ENCODE assay signal across 11 mouse cellular contexts in genomic region chr2:153428485-153428884, GRCm38 (mm10).
DNase-seq lines count a peak whose midpoint lies in the region; ATAC-seq and TF ChIP-seq lines count a peak whose summit lies in the region.
"Had no signal": no experiment of that assay in that cellular context is flagged by ENCODE, and none has a peak within 500 bp of the region (broad histone marks: within the 10 kb centered on the region; RNA-seq: fewer than 3 reads in every experiment).

No protein-coding gene starts in this region.

- no peak overlapping the region for H3K27ac ChIP-seq in heart, postnatal 0 days (ENCODE audit: low read depth)
- no peak overlapping the region for H3K27ac ChIP-seq in kidney, embryonic 14.5 days (ENCODE audit: low read depth, low read length)

- ATAC-seq in heart, postnatal 0 days (ENCODE audit: insufficient read depth, low read depth): peak; percentile 25; the same call in 1 of the 2 replicates
- no peak for ATAC-seq in kidney, embryonic 14.5 days (ENCODE audit: low FRiP score, low TSS enrichment)
- no peak for ATAC-seq in monocyte, adult 5-6 weeks (replicated peaks; ENCODE audit: insufficient number of reproducible peaks, low FRiP score, low TSS enrichment, poor library complexity, severe bottlenecking)

- no peak for TF ChIP-seq CTCF in heart, postnatal 0 days (IDR thresholded peaks at IDR 0.05; ENCODE audit: low read depth)

- WGBS in heart, postnatal 0 days: 32% methylated on average over 2 of the region's 2 CpGs
- 55% methylated on average over 2 of the region's 2 CpGs for WGBS in kidney, embryonic 14.5 days

- peaks cover 5% of the 10 kb centered on the region for H3K36me3 ChIP-seq in heart, postnatal 0 days (replicated peaks; ENCODE audit: control insufficient read depth, insufficient read depth, low read length)
- H3K36me3 ChIP-seq in kidney, embryonic 14.5 days (ENCODE audit: control insufficient read depth, insufficient read depth, low read length): peaks cover 48% of the 10 kb centered on the region

- H3K4me3 ChIP-seq in heart, postnatal 0 days (ENCODE audit: low read depth, low read length): no peak overlapping the region
- H3K4me3 ChIP-seq in kidney, embryonic 14.5 days (ENCODE audit: low read length): no peak overlapping the region

- TF ChIP-seq EP300 in heart, postnatal 0 days (IDR thresholded peaks at IDR 0.05; ENCODE audit: low read depth): no peak

- no peaks in the 10 kb centered on the region for H3K27me3 ChIP-seq in heart, postnatal 0 days (ENCODE audit: control insufficient read depth, insufficient read depth, low read length)
- no peaks in the 10 kb centered on the region for H3K27me3 ChIP-seq in kidney, embryonic 14.5 days (ENCODE audit: control insufficient read depth, insufficient read depth, low read length)

- peaks cover 50% of the 10 kb centered on the region for H3K4me1 ChIP-seq in heart, postnatal 0 days (ENCODE audit: control insufficient read depth, insufficient read depth)
- H3K4me1 ChIP-seq in kidney, embryonic 14.5 days (ENCODE audit: control insufficient read depth, insufficient read depth, low read length): peaks cover 39% of the 10 kb centered on the region

- H3K4me2 ChIP-seq in heart, postnatal 0 days (ENCODE audit: low read depth, low read length): no peak overlapping the region
- no peak overlapping the region for H3K4me2 ChIP-seq in kidney, embryonic 14.5 days (replicated peaks; ENCODE audit: low read depth, low read length)
- H3K4me2 ChIP-seq: lung, embryonic 14.5 days had no signal

- intact Hi-C loops in heart, postnatal 14 days (cut with DNase I): no loop called here

- H3K9me3 ChIP-seq in heart, postnatal 0 days (replicated peaks; ENCODE audit: control insufficient read depth, low read length): no peaks in the 10 kb centered on the region
- no peaks in the 10 kb centered on the region for H3K9me3 ChIP-seq in kidney, embryonic 14.5 days (ENCODE audit: control insufficient read depth, low read length)

- H3K9ac ChIP-seq in heart, postnatal 0 days (replicated peaks; ENCODE audit: low read depth, low read length): no peak overlapping the region
- H3K9ac ChIP-seq in kidney, embryonic 14.5 days (ENCODE audit: low read depth, low read length): no peak overlapping the region
- H3K9ac ChIP-seq: lung, embryonic 14.5 days had no signal

- DNase-seq in adrenal gland, adult 2 months: peak; percentile 58
- no peak for DNase-seq in adrenal gland, adult 18-20 months (ENCODE audit: low spot score in 2 of 2)
- peak; percentile 8 for DNase-seq in heart, postnatal 0 days (ENCODE audit: low spot score)
- DNase-seq in heart, postnatal 14 days: no peak
- peak; percentile 45 for DNase-seq in 3134 (ENCODE audit: extremely low read depth, insufficient read length, low spot score)
- peak; percentile 61 for DNase-seq in lung, postnatal 10 days
- DNase-seq: embryo, embryonic 11 days; left cerebral cortex, postnatal 4 days; lung, embryonic 14.5 days had no signal

Comparison
In these comparisons a context has a peak if more than half of its experiments do, and no peak if none do; other contexts are left out.
1. DNase-seq: peak in adrenal gland, adult 2 months (single experiment), heart, postnatal 0 days (single experiment), 3134 (single experiment) and lung, postnatal 10 days (single experiment); none in adrenal gland, adult 18-20 months (0 of 2) and heart, postnatal 14 days (0 of 2).